Mouse (Mus musculus) liver, embryonic 14.5 days (tissue): ENCODE measurements around the gene Gm38100. TPM values are rescaled to one million over a fixed set of nuclear protein-coding genes. Genes with fewer than 3 reads are reported as not detected.
A peak's percentile ranks its signal among the peaks of the same experiment; 100 is the strongest.

Experiments
- ATAC-seq: fragments of 200-750 bp; cut with Nextera tagmentation; 2 replicates; pipeline ENCODE4 v1.8.0; 2017; ENCODE audit warnings: moderate number of reproducible peaks, mild to moderate bottlenecking, moderate library complexity; ENCODE audit not compliant: insufficient read depth
- DNase-seq, 3 experiments: peaks; one replicate each; pipeline ENCODE4 v3.0.0-alpha.2; 2012 to 2013; ENCODE audit warnings: low read depth in 3 of 3, low spot score in 3 of 3
- H3K27ac ChIP-seq: fragments of 300-500 bp; sonication (generic); 2 replicates; pipeline ENCODE4 v1.5.1; 2014; ENCODE audit warnings: moderate library complexity, mild to moderate bottlenecking, control low read depth, inconsistent platforms
- H3K27me3 ChIP-seq: fragments of 300-500 bp; sonication (generic); 2 replicates; pipeline ENCODE4 v1.6.1; 2014; ENCODE audit warnings: mild to moderate bottlenecking, low read length, moderate library complexity; ENCODE audit not compliant: control insufficient read depth, insufficient read depth
- H3K36me3 ChIP-seq: fragments of 300-500 bp; sonication (generic); replicated peaks from 2 replicates; pipeline ENCODE4 v1.6.1; 2014; ENCODE audit warnings: low read depth; ENCODE audit not compliant: control insufficient read depth, insufficient read depth
- H3K4me1 ChIP-seq, 2 experiments: fragments of 200-500 bp in 1 of 2; fragments of 300-500 bp in 1 of 2; sonication (generic) in 1 of 2; replicated peaks; 2 replicates each; pipeline ENCODE4 v1.6.1; 2012 to 2014; ENCODE audit warnings: antibody characterized with exemption in 1 of 2, inconsistent platforms in 1 of 2, low read length in 1 of 2; ENCODE audit not compliant: control insufficient read depth in 2 of 2, insufficient read depth in 2 of 2
- H3K4me2 ChIP-seq: fragments of 300-500 bp; sonication (generic); 2 replicates; pipeline ENCODE4 v1.6.1; 2014; ENCODE audit warnings: low read depth, mild to moderate bottlenecking, control low read depth, moderate library complexity
- H3K4me3 ChIP-seq, 2 experiments: fragments of 200-500 bp in 1 of 2; fragments of 300-500 bp in 1 of 2; sonication (generic) in 1 of 2; 2 replicates each; pipeline ENCODE4 v1.5.1; 2012 to 2014; ENCODE audit warnings: low read depth in 2 of 2, low read length in 2 of 2, mild to moderate bottlenecking in 2 of 2, control low read depth in 1 of 2, inconsistent platforms in 1 of 2, moderate library complexity in 1 of 2; ENCODE audit not compliant: insufficient read depth in 1 of 2
- H3K9ac ChIP-seq: fragments of 300-500 bp; sonication (generic); replicated peaks from 2 replicates; pipeline ENCODE4 v1.6.1; 2014; ENCODE audit warnings: mild to moderate bottlenecking, control low read depth, moderate library complexity
- H3K9me3 ChIP-seq: fragments of 300-500 bp; sonication (generic); 2 replicates; pipeline ENCODE4 v1.6.1; 2016; ENCODE audit warnings: low read length, mixed read lengths; ENCODE audit not compliant: control insufficient read depth
- CTCF ChIP-seq: IDR thresholded peaks from 2 replicates; pipeline ENCODE4 v1.5.1; 2016; ENCODE audit warnings: antibody characterized with exemption, low read depth, control low read depth
- EP300 ChIP-seq: IDR thresholded peaks from 2 replicates; pipeline ENCODE4 v1.6.1; 2016; ENCODE audit warnings: antibody characterized with exemption, low read depth
- WGBS: fragments of 180-500 bp; shearing (Covaris S2); extraction: QIAGEN DNeasy Blood & Tissue Kit; methylation state at CpG from one replicate; pipeline ENCODE4 v1.1.7; 2014; ENCODE audit not compliant: insufficient replicate concordance; 5-methylcytosine and 5-hydroxymethylcytosine counted together
- polyA plus RNA-seq, 2 experiments: library from polyadenylated mRNA; depleted of rRNA in 1 of 2; stranded (reverse) in 1 of 2; unstranded in 1 of 2; fragments of >200 nt; fragmentation: Nextera tagmentation in 1 of 2; extraction: Ambion mirVana in 1 of 2; gene quantifications; 2 replicates each; pipeline versions ENCODE4 v1.2.1 to v1.2.3; 2012 to 2014

Gene Gm38100
- polyA plus RNA-seq, 2 experiments, result not detected

DNA sequence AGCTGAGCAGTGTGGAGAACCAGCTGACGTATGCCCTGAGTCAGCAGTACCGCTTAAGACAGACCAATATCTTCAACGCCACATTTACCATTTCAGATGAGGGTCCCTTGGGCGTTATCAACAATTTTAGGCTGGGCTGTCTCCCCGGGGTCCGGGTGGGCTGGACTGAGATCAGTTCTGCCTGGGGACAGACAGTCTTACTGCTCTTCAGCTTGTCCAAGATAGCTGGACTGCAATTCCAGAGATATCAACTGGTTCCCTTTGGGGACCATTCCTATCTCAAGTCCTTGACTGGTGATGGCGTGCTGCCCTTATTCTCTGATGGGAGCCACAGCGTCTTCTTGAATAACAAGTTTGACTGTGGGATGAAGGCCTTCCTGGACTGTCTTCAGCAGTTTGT lies 962 bp downstream of the Gm38100 start:
- Histone ChIP-seq H3K27me3 (no peaks in the 10 kb centered on the region), H3K9me3 (no peaks in the 10 kb centered on the region), H3K36me3 (no peaks in the 10 kb centered on the region), H3K4me2 (no peak overlapping the region), H3K9ac (no peak overlapping the region), H3K4me3 (no peak overlapping the region), H3K27ac (no peak overlapping the region), H3K4me1 (no peaks in the 10 kb centered on the region)
- TF ChIP-seq CTCF, result no peak
- TF ChIP-seq EP300, result no peak
- ATAC-seq (no peak), DNase-seq (no peak)
- WGBS, result 65% methylated on average over 8 of the region's 8 CpGs

GRCm38 (mm10) chr1:175923848-175924787 lies 4.0 kb downstream of the Gm38100 start:
- Histone ChIP-seq H3K9ac (no peak overlapping the region), H3K4me3 (no peak overlapping the region), H3K9me3 (no peaks in the 10 kb centered on the region), H3K4me1 (no peaks in the 10 kb centered on the region), H3K4me2 (no peak overlapping the region), H3K27ac (no peak overlapping the region), H3K27me3 (no peaks in the 10 kb centered on the region), H3K36me3 (no peaks in the 10 kb centered on the region)
- TF ChIP-seq EP300, result no peak
- TF ChIP-seq CTCF, result peak; percentile 72
- DNase-seq (peak; percentile 13 to 37 (median 25)), ATAC-seq (no peak)
- WGBS, result 36% methylated on average over 7 of the region's 7 CpGs

GRCm38 (mm10) chr1:175931391-175931790 lies 11.3 kb downstream of the Gm38100 start:
- H3K27me3 ChIP-seq, result no peaks in the 10 kb centered on the region
- no peak for ATAC-seq
- no peak for DNase-seq
- no peaks in the 10 kb centered on the region for H3K4me1 ChIP-seq
- 71% methylated on average over 5 of the region's 5 CpGs for WGBS
- no peak overlapping the region for H3K4me3 ChIP-seq
- H3K9ac ChIP-seq, result no peak overlapping the region
- TF ChIP-seq CTCF (no peak), EP300 (no peak)
- no peaks in the 10 kb centered on the region for H3K36me3 ChIP-seq
- no peak overlapping the region for H3K4me2 ChIP-seq
- no peaks in the 10 kb centered on the region for H3K9me3 ChIP-seq
- H3K27ac ChIP-seq, result no peak overlapping the region

GRCm38 (mm10) chr1:175936282-175936737 lies 16.2 kb downstream of the Gm38100 start:
- Histone ChIP-seq H3K4me2 (no peak overlapping the region), H3K36me3 (no peaks in the 10 kb centered on the region), H3K27me3 (no peaks in the 10 kb centered on the region), H3K27ac (no peak overlapping the region), H3K4me1 (no peaks in the 10 kb centered on the region), H3K9me3 (no peaks in the 10 kb centered on the region), H3K9ac (no peak overlapping the region), H3K4me3 (no peak overlapping the region)
- DNase-seq (peak; percentile 22 to 24 (median 24)), ATAC-seq (no peak; the same call in 1 of the 2 replicates)
- 15% methylated on average over 11 of the region's 11 CpGs for WGBS
- TF ChIP-seq CTCF, result peak; percentile 74
- TF ChIP-seq EP300, result no peak

DNA sequence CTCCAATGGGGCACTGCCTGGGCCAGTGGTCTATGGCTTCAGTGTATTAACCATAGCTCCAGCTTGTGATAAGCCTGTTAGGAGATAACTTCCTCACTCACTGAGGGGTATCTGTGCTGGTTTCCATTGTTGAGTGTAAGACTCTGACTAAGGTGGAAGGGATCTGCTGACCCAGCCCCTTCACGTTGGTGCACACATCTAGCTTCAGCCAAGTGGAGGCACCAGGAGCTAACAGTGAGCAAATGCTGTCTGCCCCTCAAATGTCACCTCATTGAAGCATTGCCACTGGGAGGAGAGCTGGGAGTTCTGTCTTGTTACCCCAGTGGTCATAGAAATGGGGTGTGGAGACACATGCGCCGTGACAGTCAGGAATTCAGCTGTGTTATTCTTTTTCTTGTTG lies 18.6 kb downstream of the Gm38100 start:
- ATAC-seq (no peak), DNase-seq (no peak)
- Histone ChIP-seq H3K4me3 (no peak overlapping the region), H3K36me3 (no peaks in the 10 kb centered on the region), H3K27me3 (no peaks in the 10 kb centered on the region), H3K4me2 (no peak overlapping the region), H3K27ac (no peak overlapping the region), H3K9ac (no peak overlapping the region), H3K4me1 (no peaks in the 10 kb centered on the region), H3K9me3 (no peaks in the 10 kb centered on the region)
- no peak for TF ChIP-seq CTCF
- no peak for TF ChIP-seq EP300
- 72% methylated on average over 3 of the region's 3 CpGs for WGBS
